Mouse (Mus musculus): ENCODE measurements around the gene Mlst8. TPM values are rescaled to one million over a fixed set of nuclear protein-coding genes. Genes with fewer than 3 reads are reported as not detected.
"Not testable (repeated sequence)": the region's sequence is repeated elsewhere in the genome, so short reads cannot be mapped to it uniquely, and the experiment has no call there.

Gene Mlst8
- polyA plus RNA-seq, 1 experiment from 2014 or later: 18.1 TPM

DNA sequence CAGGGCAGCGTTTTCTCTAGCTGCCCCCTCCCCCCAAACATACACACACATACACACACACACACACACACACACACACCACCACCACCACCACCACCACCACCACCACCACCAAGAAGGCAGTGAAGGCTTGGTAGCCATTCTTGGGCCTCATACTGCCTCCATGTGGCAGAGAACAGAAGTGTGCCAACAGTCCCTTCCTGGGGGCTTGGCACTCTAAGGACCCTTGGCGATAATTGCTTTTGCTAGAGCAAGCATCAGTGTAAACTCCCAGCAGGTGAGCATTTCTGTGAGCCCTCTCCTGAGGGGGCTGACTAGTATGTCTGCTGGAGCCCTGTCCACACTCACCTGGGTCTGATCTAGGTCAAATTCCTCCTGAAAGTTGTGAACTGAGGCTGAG, 37.7 kb downstream of the Mlst8 start:
- WGBS: 46% methylated on average over 2 of the region's 2 CpGs
- no peaks in the 10 kb centered on the region for H3K9me3 ChIP-seq
- no peak overlapping the region for H3K4me3 ChIP-seq
- ATAC-seq (ENCODE audit: extremely low read depth, insufficient number of reproducible peaks, low FRiP score, low TSS enrichment): no peak
- H3K27me3 ChIP-seq (replicated peaks): no peaks in the 10 kb centered on the region
- H3K36me3 ChIP-seq: peaks cover 98% of the 10 kb centered on the region
- H3K9ac ChIP-seq: no peak overlapping the region
- H3K4me2 ChIP-seq: no peak overlapping the region
- H3K27ac ChIP-seq (replicated peaks): no peak overlapping the region
- no peaks in the 10 kb centered on the region for H3K4me1 ChIP-seq

DNA sequence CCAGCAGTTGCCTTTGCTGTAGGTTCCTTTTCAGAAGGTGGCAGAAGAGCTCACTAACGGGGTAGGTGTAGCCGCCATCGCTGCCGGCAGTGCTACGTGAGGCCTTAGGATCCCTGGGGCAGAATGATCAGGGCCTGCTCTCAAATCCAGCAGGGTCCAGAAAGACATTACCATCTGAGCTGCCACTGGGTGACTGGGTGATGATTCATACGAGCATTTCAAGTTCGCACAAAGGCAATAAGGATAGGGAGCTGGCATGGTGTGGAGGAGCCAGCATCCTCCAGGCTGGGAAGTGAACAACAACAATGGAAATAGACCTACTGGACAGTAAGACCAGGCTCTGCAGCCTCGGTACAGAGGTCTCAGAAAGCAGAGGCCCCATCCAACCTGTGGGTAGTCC, 38.5 kb downstream of the Mlst8 start:
- Histone ChIP-seq H3K27ac (replicated peaks) (no peak overlapping the region), H3K9me3 (no peaks in the 10 kb centered on the region), H3K4me1 (no peaks in the 10 kb centered on the region), H3K4me3 (no peak overlapping the region), H3K4me2 (no peak overlapping the region), H3K27me3 (replicated peaks) (no peaks in the 10 kb centered on the region), H3K9ac (no peak overlapping the region), H3K36me3 (peaks cover 98% of the 10 kb centered on the region)
- no peak for ATAC-seq (ENCODE audit: extremely low read depth, insufficient number of reproducible peaks, low FRiP score, low TSS enrichment)
- WGBS: 86% methylated on average over 8 of the region's 8 CpGs

DNA sequence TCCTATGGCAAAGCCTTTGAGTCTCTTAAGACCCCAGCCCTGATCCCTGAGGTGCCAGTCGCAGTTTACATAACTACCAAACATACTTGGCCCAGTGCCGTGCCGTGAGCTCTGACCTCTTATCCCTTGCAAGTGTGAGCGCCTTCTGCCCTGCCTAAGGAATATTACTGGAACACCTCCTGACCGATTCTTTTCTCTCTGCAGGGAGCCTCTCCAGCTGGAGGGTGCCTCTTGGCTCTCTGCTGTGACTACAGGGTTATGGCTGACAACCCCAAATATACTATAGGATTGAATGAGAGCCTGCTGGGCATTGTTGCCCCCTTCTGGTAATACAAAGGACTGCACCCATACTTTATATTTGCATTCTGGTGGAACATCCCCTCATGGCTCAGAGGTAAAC, 41.9 kb downstream of the Mlst8 start:
- no peaks in the 10 kb centered on the region for H3K4me1 ChIP-seq
- no peak overlapping the region for H3K9ac ChIP-seq
- H3K27ac ChIP-seq (replicated peaks): no peak overlapping the region
- no peak for ATAC-seq (ENCODE audit: extremely low read depth, insufficient number of reproducible peaks, low FRiP score, low TSS enrichment)
- no peaks in the 10 kb centered on the region for H3K9me3 ChIP-seq
- 78% methylated on average over 5 of the region's 5 CpGs for WGBS
- no peaks in the 10 kb centered on the region for H3K27me3 ChIP-seq (replicated peaks)
- H3K4me3 ChIP-seq: no peak overlapping the region
- peaks cover 91% of the 10 kb centered on the region for H3K36me3 ChIP-seq
- H3K4me2 ChIP-seq: no peak overlapping the region

DNA sequence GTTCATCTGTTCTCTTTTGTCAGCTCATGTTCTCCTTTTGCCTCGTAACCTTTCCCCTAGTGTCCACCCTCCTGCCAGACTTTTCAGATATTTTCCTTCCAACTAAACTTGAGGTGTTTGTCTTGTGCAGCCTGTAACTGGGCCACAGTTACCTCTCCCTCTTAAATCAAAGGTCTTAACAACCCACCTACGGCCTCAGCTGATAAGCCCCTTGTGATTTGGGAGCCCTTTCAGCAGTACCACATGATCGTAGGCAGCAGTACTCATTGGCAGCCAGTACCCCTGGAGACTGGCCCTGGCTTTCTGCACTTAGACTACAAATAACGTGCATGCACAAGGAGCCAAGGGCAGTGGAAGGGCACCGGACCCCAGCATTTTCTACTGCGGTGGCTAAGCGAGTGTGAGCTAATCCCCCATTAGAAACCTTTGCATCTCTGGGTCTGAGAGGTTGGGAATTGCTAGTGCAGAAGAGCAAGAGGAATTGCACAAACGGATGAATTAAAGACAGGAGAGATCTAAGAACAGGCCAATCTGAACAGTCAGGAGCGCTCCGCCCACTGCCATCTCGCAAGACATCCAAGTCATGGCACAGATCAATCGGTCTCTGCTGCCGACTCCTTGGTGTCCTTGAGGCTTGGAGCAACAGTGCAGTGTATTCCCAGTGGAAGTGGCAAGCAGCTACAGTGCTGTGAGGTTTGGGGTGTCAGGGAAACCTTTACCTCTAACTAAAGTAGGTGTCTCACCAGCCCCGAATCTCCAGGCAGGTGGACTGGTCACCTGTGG, 49.5 kb downstream of the Mlst8 start:
- Histone ChIP-seq H3K27me3 (replicated peaks) (no peaks in the 10 kb centered on the region), H3K9ac (peak overlapping the region; percentile 72), H3K9me3 (no peaks in the 10 kb centered on the region), H3K36me3 (peaks cover 42% of the 10 kb centered on the region), H3K27ac (replicated peaks) (peak overlapping the region; percentile 88), H3K4me2 (peak overlapping the region; percentile 59), H3K4me1 (peaks cover 39% of the 10 kb centered on the region), H3K4me3 (peak overlapping the region; percentile 18)
- ATAC-seq (ENCODE audit: extremely low read depth, insufficient number of reproducible peaks, low FRiP score, low TSS enrichment): no peak
- 55% methylated on average over 14 of the region's 14 CpGs for WGBS

DNA sequence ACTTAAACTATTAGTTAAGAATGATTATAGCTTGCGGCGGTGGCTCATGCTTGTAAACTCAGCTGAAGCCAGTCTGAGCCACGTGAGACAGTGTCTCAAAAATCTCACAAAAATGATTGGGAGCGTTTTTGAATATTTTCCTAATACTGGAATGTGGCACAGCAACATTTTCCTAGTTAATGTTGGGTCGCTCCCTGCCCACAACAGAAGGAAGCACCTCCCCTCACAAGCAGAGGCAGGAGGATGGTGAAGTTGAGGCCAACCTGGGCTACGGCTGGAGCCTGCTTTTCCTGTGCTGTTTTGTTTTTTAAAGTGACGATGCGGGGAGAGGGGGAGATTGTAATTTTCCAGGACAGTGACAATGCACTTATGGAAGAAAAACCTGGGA, 51.7 kb downstream of the Mlst8 start:
- peak overlapping the region; percentile 86 for H3K4me3 ChIP-seq
- no peak for ATAC-seq (ENCODE audit: extremely low read depth, insufficient number of reproducible peaks, low FRiP score, low TSS enrichment)
- 3% methylated on average over 8 of the region's 8 CpGs for WGBS
- peak overlapping the region; percentile 79 for H3K4me2 ChIP-seq
- no peaks in the 10 kb centered on the region for H3K27me3 ChIP-seq (replicated peaks)
- H3K9me3 ChIP-seq: no peaks in the 10 kb centered on the region
- peaks cover 48% of the 10 kb centered on the region for H3K36me3 ChIP-seq
- peaks cover 39% of the 10 kb centered on the region for H3K4me1 ChIP-seq
- peak overlapping the region; percentile 97 for H3K9ac ChIP-seq
- peak overlapping the region; percentile 99 for H3K27ac ChIP-seq (replicated peaks)

DNA sequence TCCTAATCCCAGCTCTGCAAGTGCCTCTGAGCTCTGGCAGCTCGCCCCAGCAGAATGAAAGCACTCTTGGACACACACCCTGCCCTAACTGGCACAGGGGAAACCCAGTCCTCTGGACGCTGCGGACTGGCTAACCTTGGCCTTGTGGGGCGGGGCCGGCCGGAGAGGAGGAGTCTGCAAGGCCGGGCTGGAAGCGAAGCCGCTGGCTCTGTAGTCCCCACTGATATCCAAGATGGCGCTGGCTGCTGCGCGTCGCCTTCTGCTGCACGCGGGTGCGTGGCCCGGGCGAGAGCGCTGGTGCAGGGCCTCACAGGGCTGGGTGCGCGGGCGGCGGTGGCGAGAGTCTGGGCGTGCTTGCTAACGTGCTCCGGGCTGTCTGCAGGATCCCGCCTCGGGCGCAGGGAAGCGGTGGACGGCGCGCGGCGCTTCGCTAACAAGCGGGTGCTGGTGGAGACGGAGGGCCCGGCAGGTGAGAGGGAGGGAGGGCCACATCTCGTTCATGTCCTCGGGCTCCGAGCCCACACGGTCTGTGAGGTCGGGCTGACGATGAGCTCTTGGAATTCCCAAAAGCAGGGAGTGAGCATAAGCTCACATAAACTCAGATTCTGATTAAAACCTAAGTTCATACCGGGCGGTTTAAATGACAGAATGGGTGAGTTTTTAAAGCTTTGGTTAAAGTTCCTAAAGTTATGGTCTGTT, 52.3 kb downstream of the Mlst8 start, which contains the start of gene Eci1:
Eci1 (plus strand) TSS at position 171 of the 699 bp plus-strand sequence.
- H3K4me2 ChIP-seq: peak within 1 kb of the TSS; percentile 79
- H3K27ac ChIP-seq (replicated peaks): peak within 1 kb of the TSS; percentile 99
- peaks cover 39% of the 10 kb centered on the region for H3K4me1 ChIP-seq
- H3K36me3 ChIP-seq: peaks cover 50% of the 10 kb centered on the region
- 1% methylated on average over 44 of the region's 48 CpGs for WGBS
- H3K9ac ChIP-seq: peak within 1 kb of the TSS; percentile 97
- ATAC-seq (ENCODE audit: extremely low read depth, insufficient number of reproducible peaks, low FRiP score, low TSS enrichment): peak; percentile 95
- peak within 1 kb of the TSS; percentile 86 for H3K4me3 ChIP-seq
- no peaks in the 10 kb centered on the region for H3K9me3 ChIP-seq
- H3K27me3 ChIP-seq (replicated peaks): no peaks in the 10 kb centered on the region

DNA sequence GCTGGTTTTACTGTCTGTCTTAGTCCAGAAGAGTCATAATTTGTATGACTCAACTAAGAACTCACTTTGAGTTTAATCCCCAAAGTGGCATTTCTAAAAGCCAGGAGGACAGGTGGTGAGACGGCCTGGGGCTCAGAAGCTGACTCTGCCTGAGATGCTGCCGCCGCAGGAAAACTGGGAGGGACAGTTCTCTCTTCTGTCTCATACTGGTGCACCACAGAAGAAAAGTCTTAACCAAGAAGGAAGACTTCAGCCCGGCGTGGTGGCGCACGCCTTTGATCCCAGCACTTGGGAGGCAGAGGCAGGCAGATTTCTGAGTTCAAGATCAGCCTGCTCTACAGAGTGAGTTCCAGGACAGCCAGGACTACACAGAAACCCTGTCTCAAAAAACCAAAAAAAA, 53.0 kb downstream of the Mlst8 start:
- peak overlapping the region; percentile 97 for H3K9ac ChIP-seq
- H3K27ac ChIP-seq (replicated peaks): peak overlapping the region; percentile 99
- H3K4me3 ChIP-seq: peak overlapping the region; percentile 86
- H3K4me2 ChIP-seq: peak overlapping the region; percentile 79
- H3K4me1 ChIP-seq: peaks cover 38% of the 10 kb centered on the region
- ATAC-seq (ENCODE audit: extremely low read depth, insufficient number of reproducible peaks, low FRiP score, low TSS enrichment): no peak
- peaks cover 55% of the 10 kb centered on the region for H3K36me3 ChIP-seq
- no peaks in the 10 kb centered on the region for H3K27me3 ChIP-seq (replicated peaks)
- WGBS: 88% methylated on average over 7 of the region's 7 CpGs
- H3K9me3 ChIP-seq: no peaks in the 10 kb centered on the region

DNA sequence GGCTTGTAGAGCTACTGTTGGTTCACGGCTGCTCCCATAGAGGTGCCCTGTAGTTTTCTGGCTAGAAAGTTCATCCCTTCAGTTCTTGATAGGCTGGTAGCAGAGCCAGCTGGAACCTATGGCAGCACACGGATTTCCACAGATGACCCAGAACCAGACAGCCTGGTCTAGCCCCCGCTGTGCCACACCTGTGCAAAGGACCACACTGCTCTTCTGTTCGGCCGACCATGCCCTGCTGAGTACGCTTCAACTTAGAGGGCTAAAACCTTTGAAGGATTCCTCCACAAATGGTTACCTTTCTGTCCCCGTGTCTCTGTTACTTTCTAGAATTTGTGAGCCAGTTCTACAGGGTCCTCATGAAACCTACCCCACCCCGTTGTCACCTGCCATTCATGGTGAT, 53.6 kb downstream of the Mlst8 start:
- peaks cover 57% of the 10 kb centered on the region for H3K36me3 ChIP-seq
- WGBS: 87% methylated on average over 6 of the region's 8 CpGs
- not testable (repeated sequence) for H3K4me3 ChIP-seq; H3K9ac ChIP-seq; H3K4me2 ChIP-seq; H3K9me3 ChIP-seq; H3K27ac ChIP-seq (replicated peaks); ATAC-seq (ENCODE audit: extremely low read depth, insufficient number of reproducible peaks, low FRiP score, low TSS enrichment); H3K27me3 ChIP-seq (replicated peaks)
- peaks cover 32% of the 10 kb centered on the region for H3K4me1 ChIP-seq

DNA sequence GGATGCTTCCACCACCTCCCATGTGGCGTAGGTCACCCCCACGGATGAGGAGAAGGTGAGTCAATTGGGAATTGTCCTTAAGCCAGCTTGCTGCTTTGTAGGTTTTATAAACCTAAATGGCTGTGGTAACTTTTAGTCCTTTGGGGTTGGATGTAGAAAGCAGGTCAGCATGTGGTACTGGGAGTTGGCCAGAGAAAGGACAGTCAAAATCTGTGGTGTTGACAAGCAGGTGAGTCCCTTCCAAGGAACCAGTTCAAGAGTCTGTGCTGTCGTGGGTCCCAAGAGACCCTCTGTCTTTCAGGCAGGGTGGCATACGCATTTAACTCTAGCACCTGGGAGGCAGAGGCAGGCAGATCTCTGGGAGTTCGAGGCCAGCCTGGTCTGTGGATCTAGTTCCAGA, 54.4 kb downstream of the Mlst8 start:
- no peak overlapping the region for H3K27ac ChIP-seq (replicated peaks)
- H3K9ac ChIP-seq: no peak overlapping the region
- H3K4me1 ChIP-seq: peaks cover 24% of the 10 kb centered on the region
- ATAC-seq (ENCODE audit: extremely low read depth, insufficient number of reproducible peaks, low FRiP score, low TSS enrichment): no peak
- 88% methylated on average over 5 of the region's 5 CpGs for WGBS
- H3K36me3 ChIP-seq: peaks cover 60% of the 10 kb centered on the region
- no peaks in the 10 kb centered on the region for H3K27me3 ChIP-seq (replicated peaks)
- H3K4me2 ChIP-seq: no peak overlapping the region
- H3K4me3 ChIP-seq: no peak overlapping the region
- no peaks in the 10 kb centered on the region for H3K9me3 ChIP-seq
